Mouse (Mus musculus): Measurements from ENCODE around the gene Acta2. TPM values are rescaled to one million over a fixed set of nuclear protein-coding genes. Genes with fewer than 3 reads are reported as not detected.
A peak's percentile ranks its signal among the peaks of the same experiment; 100 is the strongest.

Acta2 gene
- polyA plus RNA-seq, 1 experiment from 2014 or later: 0.52 TPM

GRCm38 (mm10) chr19:34287656-34288415, 32.4 kb upstream of the Acta2 start:
- Histone ChIP-seq H3K4me3 (ENCODE audit: inconsistent target) (no peak overlapping the region), H3K79me2 (ENCODE audit: inconsistent target) (no peaks in the 10 kb centered on the region), H3K36me3 (ENCODE audit: inconsistent target) (no peaks in the 10 kb centered on the region), H3K27ac (no peak overlapping the region)
- WGBS (ENCODE audit: missing documents): 33% methylated on average over 13 of the region's 13 CpGs

- Histone ChIP-seq H3K79me2 (ENCODE audit: inconsistent target) (no peaks in the 10 kb centered on the region), H3K36me3 (ENCODE audit: inconsistent target) (no peaks in the 10 kb centered on the region), H3K4me3 (ENCODE audit: inconsistent target) (no peak overlapping the region), H3K27ac (no peak overlapping the region)
Observed at GRCm38 (mm10) chr19:34287221-34287620, 31.8 kb upstream of the Acta2 start.

- no peaks in the 10 kb centered on the region for H3K36me3 ChIP-seq (ENCODE audit: inconsistent target)
- 54% methylated on average over 2 of the region's 2 CpGs for WGBS (ENCODE audit: missing documents)
- H3K4me3 ChIP-seq (ENCODE audit: inconsistent target): no peak overlapping the region
- H3K27ac ChIP-seq: no peak overlapping the region
- no peaks in the 10 kb centered on the region for H3K79me2 ChIP-seq (ENCODE audit: inconsistent target)
Observed at GRCm38 (mm10) chr19:34284826-34285225, 29.4 kb upstream of the Acta2 start.

GRCm38 (mm10) chr19:34284383-34284782, 29.0 kb upstream of the Acta2 start:
- 32% methylated on average over 10 of the region's 10 CpGs for WGBS (ENCODE audit: missing documents)
- peak overlapping the region; percentile 28 for H3K27ac ChIP-seq
- H3K4me3 ChIP-seq (ENCODE audit: inconsistent target): no peak overlapping the region; the same call in 1 of the 2 replicates
- H3K79me2 ChIP-seq (ENCODE audit: inconsistent target): no peaks in the 10 kb centered on the region
- H3K36me3 ChIP-seq (ENCODE audit: inconsistent target): no peaks in the 10 kb centered on the region

GRCm38 (mm10) chr19:34283614-34284013, 28.2 kb upstream of the Acta2 start:
- Histone ChIP-seq H3K27ac (no peak overlapping the region), H3K36me3 (ENCODE audit: inconsistent target) (no peaks in the 10 kb centered on the region), H3K4me3 (ENCODE audit: inconsistent target) (no peak overlapping the region), H3K79me2 (ENCODE audit: inconsistent target) (no peaks in the 10 kb centered on the region)
- WGBS (ENCODE audit: missing documents): 25% methylated on average over 6 of the region's 6 CpGs

GRCm38 (mm10) chr19:34278078-34278477, 22.7 kb upstream of the Acta2 start:
- H3K4me3 ChIP-seq (ENCODE audit: inconsistent target): no peak overlapping the region
- no peak overlapping the region for H3K27ac ChIP-seq
- no peaks in the 10 kb centered on the region for H3K36me3 ChIP-seq (ENCODE audit: inconsistent target)
- no peaks in the 10 kb centered on the region for H3K79me2 ChIP-seq (ENCODE audit: inconsistent target)
- WGBS (ENCODE audit: missing documents): 97% methylated on average over 3 of the region's 3 CpGs

GRCm38 (mm10) chr19:34273073-34273472, 17.7 kb upstream of the Acta2 start:
- Histone ChIP-seq H3K79me2 (ENCODE audit: inconsistent target) (no peaks in the 10 kb centered on the region), H3K4me3 (ENCODE audit: inconsistent target) (no peak overlapping the region), H3K27ac (no peak overlapping the region), H3K36me3 (ENCODE audit: inconsistent target) (no peaks in the 10 kb centered on the region)
- WGBS (ENCODE audit: missing documents): 100% methylated on average over 1 of the region's 1 CpGs

- Histone ChIP-seq H3K36me3 (ENCODE audit: inconsistent target) (no peaks in the 10 kb centered on the region), H3K79me2 (ENCODE audit: inconsistent target) (no peaks in the 10 kb centered on the region), H3K27ac (peak overlapping the region; percentile 73; the same call in 1 of the 2 replicates), H3K4me3 (ENCODE audit: inconsistent target) (no peak overlapping the region)
- WGBS (ENCODE audit: missing documents): 98% methylated on average over 13 of the region's 13 CpGs
Observed at GRCm38 (mm10) chr19:34270824-34271464, 15.6 kb upstream of the Acta2 start.

- Histone ChIP-seq H3K4me3 (ENCODE audit: inconsistent target) (no peak overlapping the region), H3K36me3 (ENCODE audit: inconsistent target) (no peaks in the 10 kb centered on the region), H3K79me2 (ENCODE audit: inconsistent target) (no peaks in the 10 kb centered on the region), H3K27ac (peak overlapping the region; percentile 73)
- WGBS (ENCODE audit: missing documents): 10% methylated on average over 9 of the region's 11 CpGs
Observed at GRCm38 (mm10) chr19:34270106-34270726, 14.8 kb upstream of the Acta2 start.

GRCm38 (mm10) chr19:34268991-34269390, 13.6 kb upstream of the Acta2 start:
- Histone ChIP-seq H3K36me3 (ENCODE audit: inconsistent target) (no peaks in the 10 kb centered on the region), H3K27ac (no peak overlapping the region), H3K4me3 (ENCODE audit: inconsistent target) (no peak overlapping the region), H3K79me2 (ENCODE audit: inconsistent target) (no peaks in the 10 kb centered on the region)
- WGBS (ENCODE audit: missing documents): 89% methylated on average over 1 of the region's 1 CpGs

GRCm38 (mm10) chr19:34265604-34266193, 10.3 kb upstream of the Acta2 start:
- no peaks in the 10 kb centered on the region for H3K36me3 ChIP-seq (ENCODE audit: inconsistent target)
- no peaks in the 10 kb centered on the region for H3K79me2 ChIP-seq (ENCODE audit: inconsistent target)
- H3K27ac ChIP-seq: no peak overlapping the region
- H3K4me3 ChIP-seq (ENCODE audit: inconsistent target): no peak overlapping the region
- WGBS (ENCODE audit: missing documents): 92% methylated on average over 5 of the region's 5 CpGs

- 37% methylated on average over 2 of the region's 2 CpGs for WGBS (ENCODE audit: missing documents)
- H3K27ac ChIP-seq: no peak overlapping the region
- no peaks in the 10 kb centered on the region for H3K36me3 ChIP-seq (ENCODE audit: inconsistent target)
- no peak overlapping the region for H3K4me3 ChIP-seq (ENCODE audit: inconsistent target)
- H3K79me2 ChIP-seq (ENCODE audit: inconsistent target): no peaks in the 10 kb centered on the region
Observed at GRCm38 (mm10) chr19:34262273-34262974, 7.0 kb upstream of the Acta2 start.

GRCm38 (mm10) chr19:34256936-34257335, 1.5 kb upstream of the Acta2 start:
- no peaks in the 10 kb centered on the region for H3K36me3 ChIP-seq (ENCODE audit: inconsistent target)
- WGBS (ENCODE audit: missing documents): 93% methylated on average over 2 of the region's 2 CpGs
- H3K4me3 ChIP-seq (ENCODE audit: inconsistent target): no peak overlapping the region
- H3K27ac ChIP-seq: no peak overlapping the region
- H3K79me2 ChIP-seq (ENCODE audit: inconsistent target): no peaks in the 10 kb centered on the region

- Histone ChIP-seq H3K79me2 (ENCODE audit: inconsistent target) (no peaks in the 10 kb centered on the region), H3K27ac (no peak overlapping the region), H3K36me3 (ENCODE audit: inconsistent target) (no peaks in the 10 kb centered on the region), H3K4me3 (ENCODE audit: inconsistent target) (no peak overlapping the region)
- 80% methylated on average over 5 of the region's 5 CpGs for WGBS (ENCODE audit: missing documents)
Observed at GRCm38 (mm10) chr19:34256149-34256548, 759 bp upstream of the Acta2 start.
